In the genomic region with DNA sequence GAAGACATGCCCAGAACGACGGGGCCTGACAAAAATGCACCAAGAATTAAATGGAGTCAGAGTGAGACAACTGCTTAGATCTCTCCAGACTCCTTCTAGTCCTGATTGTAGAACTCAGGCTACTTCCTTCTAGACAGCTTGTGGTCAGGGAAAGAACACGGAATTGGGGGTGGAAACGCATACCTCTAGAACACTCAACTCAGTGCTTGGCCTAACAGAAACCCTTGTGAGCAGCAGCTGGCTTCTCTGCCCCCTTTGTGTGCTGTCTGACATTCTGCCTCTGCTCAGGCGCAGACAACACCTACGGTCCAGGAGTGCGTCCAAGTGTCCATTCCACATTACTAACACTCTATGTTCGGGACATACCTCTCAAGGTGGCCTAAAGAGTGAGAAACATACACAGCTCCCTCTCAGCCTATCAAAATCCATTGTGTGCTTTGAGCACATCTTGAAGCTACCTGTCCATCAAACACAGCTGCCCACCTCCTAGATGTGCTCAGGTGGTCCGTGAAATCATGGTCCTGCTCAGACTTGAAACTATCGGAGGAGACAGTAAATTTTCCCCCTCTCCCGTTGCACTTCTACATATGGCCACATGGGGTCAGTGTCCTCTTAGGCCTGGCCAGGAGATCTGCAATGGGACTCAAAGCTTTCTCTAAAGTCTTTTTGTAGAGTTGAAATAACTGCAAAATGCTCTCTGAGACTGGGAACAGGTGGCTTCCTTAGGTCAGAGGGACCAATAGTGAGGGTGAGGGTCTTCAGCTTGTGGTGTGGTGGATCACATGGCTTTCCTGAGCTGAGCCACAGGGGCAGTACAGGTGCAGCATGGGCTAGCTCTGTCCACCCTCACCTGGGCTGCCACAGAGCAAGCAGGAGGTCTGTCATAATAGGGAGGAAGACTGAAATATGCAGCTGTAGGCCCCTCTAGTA, we compare ENCODE assay signal across 8 mouse cellular contexts. TPM values are rescaled to one million over a fixed set of nuclear protein-coding genes. Genes with fewer than 3 reads are reported as not detected.
DNase-seq lines count a peak whose midpoint lies in the region; ATAC-seq and TF ChIP-seq lines count a peak whose summit lies in the region.

No protein-coding gene starts in this region.

- in situ Hi-C loops in CH12.LX (cut with MboI; ENCODE audit: low pct_ligation_motif_present, low pct_unique_long_range_greater_than_20kb, low sequenced_read_pairs) = loop anchor here (5.0 to 25.0 kb wide), 3 partner anchors 336 to 713 kb away; a partner anchor contains a TSS

- H3K9ac ChIP-seq in CH12.LX (ENCODE audit: insufficient read depth, low read depth) = no peak overlapping the region
- H3K9ac ChIP-seq in embryonic facial prominence, embryonic 14.5 days (ENCODE audit: low read depth, low read length) = no peak overlapping the region
- H3K9ac ChIP-seq in lung, embryonic 16.5 days (ENCODE audit: low read length) = no peak overlapping the region

- no peak overlapping the region for H3K4me3 ChIP-seq in CH12.LX (replicated peaks in 1 of 3; ENCODE audit: low read depth in 2 of 3, low read length in 2 of 3, poor library complexity in 1 of 3)
- no peak overlapping the region for H3K4me3 ChIP-seq in embryonic facial prominence, embryonic 14.5 days (ENCODE audit: low read depth, low read length)
- H3K4me3 ChIP-seq in lung, embryonic 16.5 days (ENCODE audit: low read length) = no peak overlapping the region
- no peak overlapping the region for H3K4me3 ChIP-seq in thymus, adult 2 months (ENCODE audit: control insufficient read depth, insufficient read depth, low read length)

- peak; percentile 65 for DNase-seq in CH12.LX (ENCODE audit: extremely low read depth)
- DNase-seq in adrenal gland, postnatal 4 days (ENCODE audit: low spot score in 2 of 2) = peak; percentile 27 to 28
- DNase-seq in embryonic facial prominence, embryonic 14.5 days (ENCODE audit: low spot score) = peak; percentile 78
- peak; percentile 80 to 85 for DNase-seq in heart, postnatal 10 days
- DNase-seq in layer of hippocampus, adult 9-10 months (ENCODE audit: low spot score) = peak; percentile 54
- DNase-seq in ovary, adult 18-20 months (ENCODE audit: low spot score) = peak; percentile 25
- peak; percentile 69 for DNase-seq in thymus, adult 2 months

- no peaks in the 10 kb centered on the region for H3K9me3 ChIP-seq in CH12.LX (replicated peaks; ENCODE audit: low read length)
- no peaks in the 10 kb centered on the region for H3K9me3 ChIP-seq in embryonic facial prominence, embryonic 14.5 days (ENCODE audit: control insufficient read depth, low read length)
- no peaks in the 10 kb centered on the region for H3K9me3 ChIP-seq in lung, embryonic 16.5 days (ENCODE audit: control insufficient read depth, low read length)

- peak; percentile 99 for TF ChIP-seq RAD21 in CH12.LX (IDR thresholded peaks at IDR 0.05; ENCODE audit: low read depth, low read length)

- no peaks in the 10 kb centered on the region for H3K27me3 ChIP-seq in CH12.LX (replicated peaks)
- H3K27me3 ChIP-seq in embryonic facial prominence, embryonic 14.5 days (replicated peaks; ENCODE audit: control insufficient read depth, insufficient read depth, low read length) = no peaks in the 10 kb centered on the region
- H3K27me3 ChIP-seq in lung, embryonic 16.5 days (ENCODE audit: control insufficient read depth, insufficient read depth, low read depth, low read length) = no peaks in the 10 kb centered on the region
- H3K27me3 ChIP-seq in thymus, adult 2 months (ENCODE audit: control insufficient read depth, insufficient read depth, low read length) = no peaks in the 10 kb centered on the region

- H3K79me2 ChIP-seq in CH12.LX (replicated peaks; ENCODE audit: control insufficient read depth, extremely low read depth, insufficient read depth, poor library complexity, severe bottlenecking) = no peaks in the 10 kb centered on the region

- intact Hi-C loops in heart, postnatal 10 days (cut with DNase I) = loop anchor here (1.0 to 10.0 kb wide), 4 partner anchors 144 to 533 kb away; no protein-coding TSS in a partner anchor

- ATAC-seq in embryonic facial prominence, embryonic 14.5 days (ENCODE audit: low read depth) = 0 out of 2 replicates have a peak, but pooled peaks have one; percentile 31
- peak; percentile 55; the same call in 1 of the 2 replicates for ATAC-seq in lung, embryonic 16.5 days (ENCODE audit: low read depth)

- 55% methylated on average over 11 of the region's 11 CpGs for WGBS in embryonic facial prominence, embryonic 14.5 days
- 44% methylated on average over 11 of the region's 11 CpGs for WGBS in lung, embryonic 16.5 days
- 71% methylated on average over 11 of the region's 11 CpGs for WGBS in thymus, adult 2 months

- H3K4me1 ChIP-seq in CH12.LX (ENCODE audit: control insufficient read depth in 1 of 2, insufficient read depth in 2 of 2) = peaks cover 0 to 4% of the 10 kb centered on the region in 2 experiments; a peak in 1 of 4 replicates
- 0 out of 2 replicates have a peak, but pooled peaks cover 2% of the 10 kb centered on the region for H3K4me1 ChIP-seq in embryonic facial prominence, embryonic 14.5 days (ENCODE audit: control insufficient read depth, insufficient read depth, low read length)
- no peaks in the 10 kb centered on the region for H3K4me1 ChIP-seq in lung, embryonic 16.5 days (replicated peaks; ENCODE audit: control insufficient read depth, insufficient read depth, low read length)
- H3K4me1 ChIP-seq in thymus, adult 2 months (replicated peaks; ENCODE audit: control insufficient read depth, insufficient read depth, low read length) = no peaks in the 10 kb centered on the region

- peak; percentile 95 to 98 for TF ChIP-seq CTCF in CH12.LX (conservative IDR thresholded peaks at IDR 0.05 in 1 of 2, IDR thresholded peaks at IDR 0.05 in 1 of 2; ENCODE audit: low read depth in 2 of 2, low read length in 2 of 2)
- TF ChIP-seq CTCF in thymus, adult 2 months (IDR thresholded peaks at IDR 0.05; ENCODE audit: borderline replicate concordance, control insufficient read depth, extremely low read depth, insufficient read depth, low read length, poor library complexity) = no peak

- no peak for TF ChIP-seq POLR2A in CH12.LX (IDR thresholded peaks at IDR 0.05; ENCODE audit: low read depth, low read length)
- no peak for TF ChIP-seq POLR2A in thymus, adult 2 months (IDR thresholded peaks at IDR 0.05; ENCODE audit: control insufficient read depth, extremely low read depth, insufficient read depth, low read length, poor library complexity)

- H3K36me3 ChIP-seq in CH12.LX (replicated peaks in 1 of 2; ENCODE audit: control insufficient read depth in 1 of 2, insufficient read depth in 1 of 2, low read length in 1 of 2) = no peaks in the 10 kb centered on the region
- H3K36me3 ChIP-seq in embryonic facial prominence, embryonic 14.5 days (ENCODE audit: control insufficient read depth, insufficient read depth, low read length) = no peaks in the 10 kb centered on the region
- no peaks in the 10 kb centered on the region for H3K36me3 ChIP-seq in lung, embryonic 16.5 days (ENCODE audit: control insufficient read depth, insufficient read depth, low read length)
- no peaks in the 10 kb centered on the region for H3K36me3 ChIP-seq in thymus, adult 2 months (ENCODE audit: control insufficient read depth, insufficient read depth, low read length)

- H3K27ac ChIP-seq in CH12.LX (ENCODE audit: insufficient read depth, low read depth) = no peak overlapping the region
- no peak overlapping the region for H3K27ac ChIP-seq in embryonic facial prominence, embryonic 14.5 days (replicated peaks; ENCODE audit: low read depth, low read length)
- no peak overlapping the region for H3K27ac ChIP-seq in lung, embryonic 16.5 days (ENCODE audit: low read length)
- no peak overlapping the region for H3K27ac ChIP-seq in thymus, adult 2 months (ENCODE audit: control insufficient read depth, insufficient read depth, low read length)

- H3K4me2 ChIP-seq in CH12.LX (ENCODE audit: insufficient read depth, low read depth, poor library complexity, severe bottlenecking) = 0 out of 2 replicates have a peak overlapping the region, but pooled peaks have one; percentile 37
- H3K4me2 ChIP-seq in embryonic facial prominence, embryonic 14.5 days (ENCODE audit: low read depth, low read length) = no peak overlapping the region
- peak overlapping the region; percentile 23; the same call in 1 of the 2 replicates for H3K4me2 ChIP-seq in lung, embryonic 16.5 days (ENCODE audit: low read depth, low read length)

- no peak for TF ChIP-seq EP300 in CH12.LX (IDR thresholded peaks at IDR 0.05; ENCODE audit: low read length)

- dilution Hi-C loops in CH12.LX (cut with MboI; ENCODE audit: extremely low pct_ligation_motif_present, extremely low pct_unique_long_range_greater_than_20kb, low sequenced_read_pairs) = no loop called here

TF ChIP-seq in CH12.LX, 34 proteins besides CTCF, POLR2A, EP300 and RAD21:
- TF ChIP-seq MAZ (IDR thresholded peaks at IDR 0.05; ENCODE audit: low read depth, low read length) (no peak), ZC3H11A (IDR thresholded peaks at IDR 0.05; ENCODE audit: low read depth, low read length) (peak; percentile 94), IRF4 (IDR thresholded peaks at IDR 0.05; ENCODE audit: low read depth, low read length) (no peak; the same call in 1 of the 2 replicates), POLR2AphosphoS2 (IDR thresholded peaks at IDR 0.05; ENCODE audit: low read depth, low read length) (no peak), SMC3 (IDR thresholded peaks at IDR 0.05; ENCODE audit: low read depth, low read length) (peak; percentile 97), MAFK (IDR thresholded peaks at IDR 0.05; ENCODE audit: insufficient replicate concordance, low read length) (no peak), SIN3A (IDR thresholded peaks at IDR 0.05; ENCODE audit: low read length) (no peak), ZMIZ1 (IDR thresholded peaks at IDR 0.05; ENCODE audit: low read depth, low read length) (no peak), BHLHE40 (IDR thresholded peaks at IDR 0.05; ENCODE audit: low read depth, low read length) (no peak), MAX (IDR thresholded peaks at IDR 0.05; ENCODE audit: low read length) (no peak), TCF12 (IDR thresholded peaks at IDR 0.05; ENCODE audit: low read depth, low read length) (no peak), USF1 (IDR thresholded peaks at IDR 0.05; ENCODE audit: low read depth, low read length) (no peak), PAX5 (IDR thresholded peaks at IDR 0.05; ENCODE audit: low read length) (no peak), NRF1 (IDR thresholded peaks at IDR 0.05; ENCODE audit: low read depth, low read length) (no peak), ETS1 (conservative IDR thresholded peaks at IDR 0.05; ENCODE audit: low read depth, low read length) (no peak)

RNA-seq across cellular contexts. Expression of a gene that starts 22.9 kb away (rescaled TPM):
- total RNA-seq in CH12.LX (2012; rRNA removed) (22.3 and 23.0 TPM in 2 replicates), CH12.LX (2014; rRNA removed) (25.7 and 26.5 TPM in 2 replicates)
- 19.5 and 21.2 TPM in 2 replicates for polyA plus RNA-seq in CH12.LX (2012; ENCODE audit: insufficient read length, low read depth)
- 10 to 100 TPM; 51.7 to 62.4 TPM for total RNA-seq in adrenal gland, postnatal 4 days (2021)
- polyA plus RNA-seq in embryonic facial prominence, embryonic 14.5 days (2014; fragmentation: Nextera tagmentation; extraction: Ambion mirVana) = 30.0 and 31.1 TPM in 2 replicates
- total RNA-seq in heart, postnatal 10 days (2021) = 10 to 100 TPM; 45.0 to 47.7 TPM
- 19.7 and 23.6 TPM in 2 replicates for polyA plus RNA-seq in lung, embryonic 16.5 days (2015; fragmentation: Nextera tagmentation; extraction: Ambion mirVana)
- polyA plus RNA-seq in thymus, adult 2 months (2012; rRNA removed) = 17.7 and 18.2 TPM in 2 replicates

Comparison
In these comparisons a context has a peak if more than half of its experiments do, and no peak if none do; other contexts are left out.
1. DNase-seq: peak in every context shown above with its lines; median percentile 82 in heart, postnatal 10 days; 78 in embryonic facial prominence, embryonic 14.5 days; 69 in thymus, adult 2 months; 65 in CH12.LX; 54 in layer of hippocampus, adult 9-10 months; 28 in adrenal gland, postnatal 4 days; 25 in ovary, adult 18-20 months.